Mouse (Mus musculus) left cerebral cortex, postnatal 10 days (tissue): Measurements from ENCODE around the gene Gm9857. TPM values are rescaled to one million over a fixed set of nuclear protein-coding genes. Genes with fewer than 3 reads are reported as not detected.

Experiments
- DNase-seq, 2 experiments: peaks; one replicate each; pipeline ENCODE4 v3.0.0; 2021 to 2022; ENCODE audit warnings: low spot score in 2 of 2, mixed read lengths in 1 of 2; ENCODE audit errors: extremely low spot score in 1 of 2
- intact Hi-C: fragments of 180-260 bp; cut with DNase I; formaldehyde crosslinking; loops from one replicate; pipeline ENCODE4 v1.15.1; 2025
- total RNA-seq, 2 experiments: library from RNA; stranded (reverse); gene quantifications; 2 replicates each; pipeline ENCODE4 v1.2.3; 2021

Gene Gm9857
- total RNA-seq, 2 experiments from 2014 or later, result not detected

- intact Hi-C loops, result no loop called here
- no peak for DNase-seq
Measured at GRCm38 (mm10) chr3:108938691-108939090, 1.6 kb downstream of the Gm9857 start.

DNA sequence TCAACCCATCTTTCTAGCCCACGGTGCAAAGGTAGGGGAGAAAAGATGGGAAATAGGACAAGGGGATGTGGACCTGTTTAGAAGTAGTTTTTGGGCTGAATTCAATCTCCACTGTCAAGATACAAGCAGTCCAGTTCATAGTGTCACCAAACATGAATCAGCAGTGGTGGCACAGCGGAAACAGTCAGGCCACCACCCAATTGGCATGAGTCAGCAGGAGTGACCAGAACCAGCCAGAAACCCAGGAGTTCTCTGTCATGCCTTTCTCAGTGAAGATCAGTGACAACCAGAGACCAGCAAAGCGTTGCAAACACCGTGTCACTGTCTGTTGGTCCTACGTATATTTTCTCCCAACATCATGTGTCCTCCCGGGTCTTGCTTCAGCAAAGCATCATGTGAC lies 6.7 kb downstream of the Gm9857 start:
- intact Hi-C loops, result no loop called here
- no peak for DNase-seq

GRCm38 (mm10) chr3:108926308-108926707 lies 13.9 kb downstream of the Gm9857 start:
- intact Hi-C loops, result no loop called here
- DNase-seq, result no peak

GRCm38 (mm10) chr3:108925677-108926076 lies 14.6 kb downstream of the Gm9857 start:
- intact Hi-C loops, result no loop called here
- no peak for DNase-seq

GRCm38 (mm10) chr3:108921822-108922221 lies 18.4 kb downstream of the Gm9857 start:
- intact Hi-C loops, result no loop called here
- DNase-seq, result no peak

DNA sequence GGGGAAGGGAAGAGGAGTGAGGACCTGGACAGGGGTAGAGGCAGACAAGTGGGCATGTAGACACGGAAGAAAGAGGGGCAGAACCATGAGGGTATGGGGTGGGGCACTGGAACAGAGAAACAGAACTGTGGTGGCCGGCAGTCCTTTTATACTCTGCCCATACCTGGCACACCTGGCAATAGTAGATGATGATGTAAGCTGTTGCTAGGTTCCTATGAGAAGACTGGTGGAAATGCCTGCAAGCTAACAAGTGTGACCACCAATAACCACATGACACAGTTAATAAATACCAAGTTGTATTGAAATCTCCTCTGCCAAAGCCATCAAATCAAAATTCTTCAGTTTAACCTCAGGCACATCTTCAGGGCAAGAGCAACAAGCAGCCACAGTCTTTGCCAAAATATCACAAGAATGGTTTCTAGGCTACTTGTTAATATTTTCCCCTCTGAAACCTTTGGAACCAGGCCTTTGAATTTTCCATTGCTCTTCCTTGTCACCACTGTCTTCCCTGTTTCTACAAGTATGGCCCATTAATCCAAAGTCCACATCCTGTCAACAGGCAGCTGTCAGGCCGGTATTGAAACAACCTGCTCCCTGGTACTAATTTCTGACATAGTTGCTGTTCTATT lies 19.7 kb downstream of the Gm9857 start:
- intact Hi-C loops, result no loop called here
- no peak for DNase-seq

GRCm38 (mm10) chr3:108918852-108919251 lies 21.4 kb downstream of the Gm9857 start:
- intact Hi-C loops, result loop anchor here (5.0 kb wide), 1 partner anchor 143 kb away; no protein-coding TSS in a partner anchor
- DNase-seq, result no peak

- intact Hi-C loops, result loop anchor here (5.0 kb wide), 1 partner anchor 144 kb away; no protein-coding TSS in a partner anchor
- DNase-seq, result no peak
Measured at GRCm38 (mm10) chr3:108917986-108918385, 22.3 kb downstream of the Gm9857 start.

GRCm38 (mm10) chr3:108916857-108917256 lies 23.4 kb downstream of the Gm9857 start:
- DNase-seq, result no peak
- intact Hi-C loops, result loop anchor here (5.0 kb wide), 1 partner anchor 145 kb away; no protein-coding TSS in a partner anchor

DNA sequence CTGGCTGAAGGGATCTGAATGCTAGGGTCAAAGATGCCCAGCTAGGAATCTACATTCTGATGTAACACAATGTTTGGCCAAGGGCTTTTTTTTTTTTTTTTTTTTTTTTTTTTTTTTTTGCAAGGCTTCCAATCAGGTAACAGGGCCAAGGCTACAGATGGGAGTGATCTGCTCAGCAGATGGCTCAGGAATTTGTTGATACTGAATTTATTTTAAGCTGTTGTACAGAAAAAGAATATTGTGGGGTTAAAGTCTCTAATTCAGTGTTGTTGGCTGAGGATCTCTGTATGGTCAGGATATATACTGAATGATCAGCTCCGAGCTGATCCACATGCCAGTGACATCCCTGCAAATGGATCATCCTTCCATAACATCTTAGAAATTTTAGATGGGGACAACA lies 24.2 kb downstream of the Gm9857 start:
- no peak for DNase-seq
- intact Hi-C loops, result loop anchor here (5.0 kb wide), 1 partner anchor 146 kb away; no protein-coding TSS in a partner anchor

DNA sequence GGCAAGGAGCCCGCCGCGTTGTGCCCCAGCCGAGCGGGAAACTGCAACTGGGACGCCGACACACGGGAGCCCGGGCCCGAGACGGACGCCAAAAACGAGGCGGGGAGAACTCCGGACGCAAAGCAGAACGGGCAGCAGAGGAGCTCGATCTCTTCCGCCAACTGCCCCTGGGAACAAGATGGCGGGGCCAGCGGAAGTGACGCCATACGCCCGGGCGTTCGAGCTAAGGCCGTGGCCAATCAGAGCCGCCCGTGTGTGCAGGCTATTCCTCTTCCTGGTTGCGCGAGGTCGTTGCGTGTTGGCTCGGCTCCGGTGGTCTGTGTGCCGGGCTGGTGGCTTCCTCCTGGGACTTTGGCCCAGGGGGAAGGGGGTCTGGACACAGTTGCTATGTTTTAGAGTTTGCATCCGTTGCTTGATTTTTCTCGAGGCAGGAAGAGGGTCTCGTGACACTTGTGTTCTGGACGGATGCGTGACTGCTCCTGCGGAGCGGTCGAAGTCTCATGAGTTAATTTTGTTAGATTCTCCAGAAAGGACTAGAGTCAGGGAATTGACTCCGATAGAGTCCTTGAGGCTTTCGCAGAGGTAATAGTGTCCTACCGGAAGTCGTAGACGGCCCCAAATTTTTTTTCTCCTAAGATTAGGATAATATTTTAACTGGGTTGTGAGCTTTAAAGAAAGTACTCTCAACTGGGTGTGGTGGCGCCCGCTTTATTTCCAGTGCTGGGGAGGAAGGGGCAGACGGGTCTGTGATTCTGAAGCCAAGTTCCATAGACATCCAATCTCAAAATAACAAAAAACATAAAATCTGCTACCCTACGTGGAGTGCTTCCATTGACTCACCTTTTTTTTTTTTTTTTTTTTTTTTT lies 28.5 kb downstream of the Gm9857 start, which contains the start of gene Prpf38b:
Prpf38b (minus strand) TSS at position 180 of the 866 bp plus-strand sequence.
- DNase-seq, result peak; percentile 95 to 97
- intact Hi-C loops, result loop anchor here (5.0 kb wide), 2 partner anchors 51 to 69 kb away; partner anchors contain the start of gene Stxbp3

GRCm38 (mm10) chr3:108911081-108911547 lies 29.1 kb downstream of the Gm9857 start:
- intact Hi-C loops, result loop anchor here (5.0 kb wide), 2 partner anchors 51 to 69 kb away; partner anchors contain the start of gene Stxbp3
- DNase-seq, result peak; percentile 42 to 76

DNA sequence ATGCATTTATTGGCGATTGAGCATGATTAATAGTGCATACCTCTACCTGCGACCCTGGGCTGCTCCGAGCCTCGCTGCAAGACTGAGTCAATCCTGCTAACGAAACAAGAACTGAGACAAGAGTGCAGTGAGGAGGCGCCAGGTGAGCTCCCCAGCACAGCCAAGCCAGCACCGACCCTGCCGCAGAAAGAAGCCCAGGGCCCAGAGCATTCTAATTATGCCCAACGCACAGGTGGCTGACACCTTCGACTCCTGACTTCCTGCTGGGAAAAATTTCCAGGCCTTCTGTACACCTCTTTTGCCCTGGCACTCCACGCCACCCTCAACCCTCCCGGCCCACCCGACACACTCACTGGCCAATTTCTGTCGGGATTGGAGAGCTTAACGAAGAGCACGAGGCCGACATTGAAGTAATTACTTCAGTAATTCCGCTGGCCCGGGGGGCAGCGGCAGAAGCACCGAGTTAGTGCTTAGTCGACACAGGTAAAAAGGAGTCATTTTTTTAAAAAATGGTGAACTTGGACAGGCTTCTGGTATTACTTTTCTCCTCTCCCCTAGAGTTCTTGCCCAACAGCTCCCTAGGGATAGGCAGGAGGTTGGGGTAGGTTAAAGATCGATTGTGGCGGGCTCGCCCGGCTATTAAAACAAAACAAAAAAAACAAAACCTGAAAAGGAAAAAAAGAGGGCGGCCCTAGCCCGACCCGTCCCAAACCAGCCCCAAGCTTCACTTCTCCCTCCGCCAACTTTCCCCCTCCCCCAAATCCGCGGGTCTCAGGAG lies 29.8 kb downstream of the Gm9857 start:
- intact Hi-C loops, result loop anchor here (5.0 kb wide), 2 partner anchors 52 to 68 kb away; partner anchors contain the start of gene Stxbp3
- DNase-seq, result no peak

- intact Hi-C loops, result no loop called here
- no peak for DNase-seq
Measured at GRCm38 (mm10) chr3:108902934-108903333, 37.3 kb downstream of the Gm9857 start.

GRCm38 (mm10) chr3:108902038-108902437 lies 38.2 kb downstream of the Gm9857 start:
- no peak for DNase-seq
- intact Hi-C loops, result no loop called here

DNA sequence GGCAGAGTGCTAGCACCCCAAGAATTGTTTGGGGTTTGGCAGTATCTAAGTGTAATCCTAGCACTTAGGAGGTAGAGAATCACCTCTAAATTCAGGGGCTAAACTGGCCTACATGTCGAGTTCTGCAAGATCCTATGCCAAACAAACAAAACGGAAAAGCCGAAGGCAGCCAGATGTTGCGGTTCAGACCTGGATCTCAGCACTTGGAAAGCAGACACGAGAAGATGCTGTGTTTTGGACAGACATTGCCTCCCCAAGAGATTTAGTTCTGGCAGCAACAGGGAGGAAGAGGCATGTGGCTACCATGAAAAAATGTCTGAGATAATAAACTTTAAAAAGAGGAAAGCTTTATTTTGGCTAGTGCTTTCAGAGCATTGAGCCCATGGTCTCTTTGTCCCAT lies 39.6 kb downstream of the Gm9857 start:
- no peak for DNase-seq
- intact Hi-C loops, result no loop called here

DNA sequence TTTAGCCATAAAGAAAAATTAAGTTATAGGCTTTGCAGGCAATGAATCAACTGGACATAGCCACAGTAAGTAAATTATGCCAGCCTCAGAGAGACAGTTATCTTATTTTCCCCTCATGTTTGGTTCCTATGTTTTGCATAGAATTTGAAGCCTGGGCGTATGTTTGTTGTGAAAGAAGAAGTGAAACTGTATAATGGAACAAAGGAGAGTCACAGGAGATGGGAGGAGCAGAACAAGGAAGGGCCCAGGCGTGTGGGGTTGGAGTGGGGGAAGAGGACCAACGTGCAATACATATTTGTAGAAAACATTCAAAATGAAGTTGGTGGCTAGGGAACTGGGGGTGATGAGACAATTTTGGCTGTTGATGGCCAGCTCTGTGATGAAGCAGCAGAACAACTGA lies 40.1 kb downstream of the Gm9857 start:
- intact Hi-C loops, result no loop called here

GRCm38 (mm10) chr3:108898640-108899039 lies 41.6 kb downstream of the Gm9857 start:
- intact Hi-C loops, result no loop called here
- no peak for DNase-seq

More for the DNA sequence above, 40.1 kb downstream of the Gm9857 start:
- no peak for DNase-seq

- intact Hi-C loops, result no loop called here
- DNase-seq, result no peak
Measured at GRCm38 (mm10) chr3:108892914-108893313, 47.3 kb downstream of the Gm9857 start.
